Mouse (Mus musculus): ENCODE data around the gene Slc29a1. TPM values are rescaled to one million over a fixed set of nuclear protein-coding genes. Genes with fewer than 3 reads are reported as not detected.
A peak's percentile ranks its signal among the peaks of the same experiment; 100 is the strongest.
"Not testable (repeated sequence)": the region's sequence is repeated elsewhere in the genome, so short reads cannot be mapped to it uniquely, and the experiment has no call there.

The Slc29a1 gene
- polyA plus RNA-seq, 1 experiment: 358 TPM

GRCm38 (mm10) chr17:45631940-45632339 lies 32.5 kb upstream of the Slc29a1 start:
- TF ChIP-seq POLR2A (IDR thresholded peaks at IDR 0.05; ENCODE audit: control insufficient read depth, extremely low read depth, insufficient read depth, low read length, poor library complexity): no peak
- TF ChIP-seq CTCF (IDR thresholded peaks at IDR 0.05; ENCODE audit: borderline replicate concordance, control insufficient read depth, extremely low read depth, insufficient read depth, low read length, poor library complexity): no peak
- no peaks in the 10 kb centered on the region for H3K27me3 ChIP-seq (ENCODE audit: control insufficient read depth, insufficient read depth, low read length)
- no peak overlapping the region for H3K27ac ChIP-seq (ENCODE audit: control insufficient read depth, insufficient read depth, low read length)
- H3K4me3 ChIP-seq (ENCODE audit: control insufficient read depth, insufficient read depth, low read length): no peak overlapping the region
- H3K4me1 ChIP-seq (replicated peaks; ENCODE audit: control insufficient read depth, insufficient read depth, low read length): peaks cover 55% of the 10 kb centered on the region
- H3K36me3 ChIP-seq (ENCODE audit: control insufficient read depth, insufficient read depth, low read length): no peaks in the 10 kb centered on the region
- no peak for DNase-seq
- WGBS: 60% methylated on average over 6 of the region's 6 CpGs

GRCm38 (mm10) chr17:45630992-45631391 lies 31.6 kb upstream of the Slc29a1 start:
- H3K27me3 ChIP-seq (ENCODE audit: control insufficient read depth, insufficient read depth, low read length): no peaks in the 10 kb centered on the region
- no peak overlapping the region for H3K4me3 ChIP-seq (ENCODE audit: control insufficient read depth, insufficient read depth, low read length)
- no peaks in the 10 kb centered on the region for H3K36me3 ChIP-seq (ENCODE audit: control insufficient read depth, insufficient read depth, low read length)
- WGBS: 73% methylated on average over 3 of the region's 3 CpGs
- no peak overlapping the region for H3K27ac ChIP-seq (ENCODE audit: control insufficient read depth, insufficient read depth, low read length)
- H3K4me1 ChIP-seq (replicated peaks; ENCODE audit: control insufficient read depth, insufficient read depth, low read length): peaks cover 55% of the 10 kb centered on the region
- TF ChIP-seq POLR2A (IDR thresholded peaks at IDR 0.05; ENCODE audit: control insufficient read depth, extremely low read depth, insufficient read depth, low read length, poor library complexity): no peak
- TF ChIP-seq CTCF (IDR thresholded peaks at IDR 0.05; ENCODE audit: borderline replicate concordance, control insufficient read depth, extremely low read depth, insufficient read depth, low read length, poor library complexity): no peak
- DNase-seq: no peak

DNA sequence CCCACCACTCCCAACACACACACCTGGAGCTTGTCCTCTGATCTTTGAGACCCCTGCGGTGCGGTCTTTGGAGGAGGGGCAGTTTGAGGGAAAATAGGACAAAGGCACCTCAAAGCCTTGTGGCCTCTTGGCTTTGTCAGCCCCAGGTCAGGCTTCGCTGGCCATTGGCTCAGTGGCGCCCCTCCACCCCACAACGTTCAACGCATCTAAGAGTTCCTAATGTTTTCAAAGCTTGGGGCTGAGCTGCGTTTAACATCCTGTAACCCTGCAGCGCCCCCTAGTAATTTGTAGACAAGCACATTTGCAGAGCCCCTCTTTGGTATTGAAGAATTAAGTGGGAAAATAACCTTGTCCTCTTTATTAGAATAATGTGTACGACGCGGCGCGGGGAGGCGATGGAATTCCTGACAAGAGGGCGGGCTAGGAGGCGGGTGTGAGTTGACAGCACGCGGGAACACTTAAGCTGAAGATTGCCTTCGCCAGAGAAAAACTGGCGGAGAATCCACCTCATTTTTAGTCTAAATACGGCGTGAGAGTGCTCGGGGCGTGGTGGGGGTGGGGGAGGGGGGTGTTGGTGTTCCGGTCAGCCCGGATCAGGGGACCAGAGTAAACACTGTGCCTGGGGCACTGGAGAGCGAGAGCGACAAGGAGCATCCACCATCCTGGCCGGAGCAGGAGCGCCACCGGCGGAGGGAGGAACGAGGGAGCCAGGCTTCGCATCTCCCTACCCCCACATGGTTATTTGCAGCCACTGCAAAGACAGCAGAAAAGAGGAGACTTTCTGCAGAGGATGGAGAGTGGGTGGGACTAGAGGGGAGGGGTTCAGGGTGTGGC lies 30.7 kb upstream of the Slc29a1 start:
- H3K36me3 ChIP-seq (ENCODE audit: control insufficient read depth, insufficient read depth, low read length): no peaks in the 10 kb centered on the region
- DNase-seq: peak; percentile 77
- peak overlapping the region; percentile 18 for H3K4me3 ChIP-seq (ENCODE audit: control insufficient read depth, insufficient read depth, low read length)
- H3K4me1 ChIP-seq (replicated peaks; ENCODE audit: control insufficient read depth, insufficient read depth, low read length): peaks cover 51% of the 10 kb centered on the region
- H3K27me3 ChIP-seq (ENCODE audit: control insufficient read depth, insufficient read depth, low read length): no peaks in the 10 kb centered on the region
- peak overlapping the region; percentile 38; the same call in 1 of the 2 replicates for H3K27ac ChIP-seq (ENCODE audit: control insufficient read depth, insufficient read depth, low read length)
- WGBS: 2% methylated on average over 34 of the region's 34 CpGs
- TF ChIP-seq CTCF (IDR thresholded peaks at IDR 0.05; ENCODE audit: borderline replicate concordance, control insufficient read depth, extremely low read depth, insufficient read depth, low read length, poor library complexity): peak; percentile 63; the same call in 1 of the 2 replicates
- TF ChIP-seq POLR2A (IDR thresholded peaks at IDR 0.05; ENCODE audit: control insufficient read depth, extremely low read depth, insufficient read depth, low read length, poor library complexity): peak; percentile 28; the same call in 1 of the 2 replicates

DNA sequence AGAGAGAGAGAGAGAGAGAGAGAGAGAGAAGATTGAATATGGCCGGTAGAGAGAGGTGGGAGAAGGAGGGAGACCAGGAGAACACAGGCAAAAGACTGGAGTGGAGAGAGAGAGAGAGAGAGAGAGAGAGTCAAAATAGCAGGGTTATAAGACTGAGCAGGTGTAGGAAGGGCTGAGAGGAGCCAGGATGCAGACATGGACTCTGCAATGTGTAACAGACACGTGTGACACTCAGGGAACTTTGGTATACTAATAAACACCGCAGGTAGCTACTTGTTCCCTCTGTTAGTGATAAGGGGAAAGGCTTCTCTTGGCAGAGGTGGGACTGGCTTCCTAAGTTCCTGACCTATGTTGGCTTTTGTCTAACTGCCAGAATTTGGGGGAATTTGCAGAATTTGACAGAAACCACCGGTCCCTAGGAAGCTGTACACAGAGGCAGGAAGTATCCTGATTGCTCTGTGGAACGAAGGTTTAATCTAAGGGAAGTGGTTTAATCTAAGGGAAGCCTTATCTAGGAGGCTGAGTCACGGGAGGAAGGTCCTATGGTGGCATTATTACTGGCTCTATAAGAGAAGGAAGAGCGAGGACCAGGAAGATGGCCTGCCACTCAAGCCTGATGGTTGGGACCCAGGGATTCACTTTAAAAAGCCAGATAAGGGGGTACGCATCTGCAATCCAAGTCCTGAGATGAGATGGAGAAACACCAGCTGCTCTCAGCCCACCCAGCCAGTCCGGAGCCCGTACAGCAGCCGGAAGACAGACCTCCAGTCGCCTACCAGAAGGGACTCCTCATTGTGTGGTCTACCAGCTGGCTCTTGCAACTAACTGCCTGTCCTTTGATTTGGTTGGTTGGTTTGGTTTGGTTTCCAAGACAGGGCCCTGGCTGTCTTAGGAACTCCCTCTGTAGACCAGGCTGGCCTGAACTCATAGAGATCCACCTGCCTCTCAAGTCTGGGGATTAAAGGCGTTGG lies 29.8 kb upstream of the Slc29a1 start:
- TF ChIP-seq CTCF (IDR thresholded peaks at IDR 0.05; ENCODE audit: borderline replicate concordance, control insufficient read depth, extremely low read depth, insufficient read depth, low read length, poor library complexity): no peak
- no peak for TF ChIP-seq POLR2A (IDR thresholded peaks at IDR 0.05; ENCODE audit: control insufficient read depth, extremely low read depth, insufficient read depth, low read length, poor library complexity)
- 20% methylated on average over 13 of the region's 13 CpGs for WGBS
- Histone ChIP-seq H3K36me3 (ENCODE audit: control insufficient read depth, insufficient read depth, low read length) (no peaks in the 10 kb centered on the region), H3K4me1 (replicated peaks; ENCODE audit: control insufficient read depth, insufficient read depth, low read length) (peaks cover 51% of the 10 kb centered on the region), H3K27me3 (ENCODE audit: control insufficient read depth, insufficient read depth, low read length) (no peaks in the 10 kb centered on the region), H3K27ac (ENCODE audit: control insufficient read depth, insufficient read depth, low read length) (peak overlapping the region; percentile 38; the same call in 1 of the 2 replicates), H3K4me3 (ENCODE audit: control insufficient read depth, insufficient read depth, low read length) (no peak overlapping the region)
- DNase-seq: peak; percentile 31

- H3K27ac ChIP-seq (ENCODE audit: control insufficient read depth, insufficient read depth, low read length): peak overlapping the region; percentile 30; the same call in 1 of the 2 replicates
- TF ChIP-seq CTCF (IDR thresholded peaks at IDR 0.05; ENCODE audit: borderline replicate concordance, control insufficient read depth, extremely low read depth, insufficient read depth, low read length, poor library complexity): no peak
- no peak for TF ChIP-seq POLR2A (IDR thresholded peaks at IDR 0.05; ENCODE audit: control insufficient read depth, extremely low read depth, insufficient read depth, low read length, poor library complexity)
- WGBS: 80% methylated on average over 3 of the region's 3 CpGs
Observed at GRCm38 (mm10) chr17:45628160-45628559, 28.8 kb upstream of the Slc29a1 start.

GRCm38 (mm10) chr17:45626577-45627134 lies 27.2 kb upstream of the Slc29a1 start:
- TF ChIP-seq POLR2A (IDR thresholded peaks at IDR 0.05; ENCODE audit: control insufficient read depth, extremely low read depth, insufficient read depth, low read length, poor library complexity) (no peak), CTCF (IDR thresholded peaks at IDR 0.05; ENCODE audit: borderline replicate concordance, control insufficient read depth, extremely low read depth, insufficient read depth, low read length, poor library complexity) (no peak)
- peak; percentile 78 for DNase-seq
- Histone ChIP-seq H3K36me3 (ENCODE audit: control insufficient read depth, insufficient read depth, low read length) (no peaks in the 10 kb centered on the region), H3K4me3 (ENCODE audit: control insufficient read depth, insufficient read depth, low read length) (peak overlapping the region; percentile 19; the same call in 1 of the 2 replicates), H3K4me1 (replicated peaks; ENCODE audit: control insufficient read depth, insufficient read depth, low read length) (peaks cover 41% of the 10 kb centered on the region), H3K27ac (ENCODE audit: control insufficient read depth, insufficient read depth, low read length) (peak overlapping the region; percentile 61; the same call in 1 of the 2 replicates), H3K27me3 (ENCODE audit: control insufficient read depth, insufficient read depth, low read length) (no peaks in the 10 kb centered on the region)
- 14% methylated on average over 15 of the region's 15 CpGs for WGBS

More at GRCm38 (mm10) chr17:45628160-45628559, 28.8 kb upstream of the Slc29a1 start:
- Histone ChIP-seq H3K36me3 (ENCODE audit: control insufficient read depth, insufficient read depth, low read length) (no peaks in the 10 kb centered on the region), H3K27me3 (ENCODE audit: control insufficient read depth, insufficient read depth, low read length) (no peaks in the 10 kb centered on the region), H3K4me3 (ENCODE audit: control insufficient read depth, insufficient read depth, low read length) (no peak overlapping the region), H3K4me1 (replicated peaks; ENCODE audit: control insufficient read depth, insufficient read depth, low read length) (peaks cover 51% of the 10 kb centered on the region)
- DNase-seq: no peak

GRCm38 (mm10) chr17:45623425-45623824 lies 24.0 kb upstream of the Slc29a1 start:
- not testable (repeated sequence) for DNase-seq; H3K27me3 ChIP-seq (ENCODE audit: control insufficient read depth, insufficient read depth, low read length); H3K27ac ChIP-seq (ENCODE audit: control insufficient read depth, insufficient read depth, low read length); H3K36me3 ChIP-seq (ENCODE audit: control insufficient read depth, insufficient read depth, low read length); H3K4me3 ChIP-seq (ENCODE audit: control insufficient read depth, insufficient read depth, low read length)
- H3K4me1 ChIP-seq (replicated peaks; ENCODE audit: control insufficient read depth, insufficient read depth, low read length): peaks cover 39% of the 10 kb centered on the region
- 63% methylated on average over 8 of the region's 8 CpGs for WGBS
